Mouse (Mus musculus) cortical plate, adult 2 months (tissue): ENCODE results near the gene Myog. TPM values are rescaled to one million over a fixed set of nuclear protein-coding genes. Genes with fewer than 3 reads are reported as not detected.
A peak's percentile ranks its signal among the peaks of the same experiment; 100 is the strongest.

ENCODE experiments used
- H3K27ac ChIP-seq: fragments of 200-500 bp; 2 replicates; pipeline ENCODE4 v1.5.1; 2012; ENCODE audit warnings: low read length, control low read depth, inconsistent platforms; ENCODE audit not compliant: insufficient read depth
- H3K4me1 ChIP-seq: fragments of 200-500 bp; 2 replicates; pipeline ENCODE4 v1.6.1; 2011; ENCODE audit warnings: low read length; ENCODE audit not compliant: control insufficient read depth, insufficient read depth
- H3K4me3 ChIP-seq: fragments of 200-500 bp; 2 replicates; pipeline ENCODE4 v1.5.1; 2011; ENCODE audit warnings: mild to moderate bottlenecking, low read length, control low read depth; ENCODE audit not compliant: insufficient read depth
- CTCF ChIP-seq: fragments of 200-500 bp; IDR thresholded peaks from 2 replicates; pipeline ENCODE4 v1.5.1; 2011; ENCODE audit warnings: mild to moderate bottlenecking, control low read depth, low read length; ENCODE audit not compliant: insufficient read depth; ENCODE audit errors: extremely low read depth
- POLR2A ChIP-seq: fragments of 200-500 bp; IDR thresholded peaks from 2 replicates; pipeline ENCODE4 v1.6.1; 2011; ENCODE audit warnings: mild to moderate bottlenecking, low read length, control low read depth; ENCODE audit not compliant: insufficient read depth; ENCODE audit errors: extremely low read depth
- polyA plus RNA-seq: library from polyadenylated mRNA; depleted of rRNA; stranded (reverse); fragments of >200 nt; gene quantifications from 2 replicates; pipeline ENCODE4 v1.2.3, GENCODE M21; 2012

The Myog gene
- polyA plus RNA-seq, 1 experiment = 0.13 TPM

GRCm38 (mm10) chr1:134293738-134294604 is 4.2 kb downstream of the Myog start:
- Histone ChIP-seq H3K4me1 (no peaks in the 10 kb centered on the region), H3K4me3 (no peak overlapping the region), H3K27ac (no peak overlapping the region)
- TF ChIP-seq POLR2A = no peak
- no peak for TF ChIP-seq CTCF

- TF ChIP-seq CTCF (no peak), POLR2A (no peak)
- Histone ChIP-seq H3K27ac (no peak overlapping the region), H3K4me1 (no peaks in the 10 kb centered on the region)
These were observed 7.5 kb downstream of the Myog start for GRCm38 (mm10) chr1:134297265-134297664.

DNA sequence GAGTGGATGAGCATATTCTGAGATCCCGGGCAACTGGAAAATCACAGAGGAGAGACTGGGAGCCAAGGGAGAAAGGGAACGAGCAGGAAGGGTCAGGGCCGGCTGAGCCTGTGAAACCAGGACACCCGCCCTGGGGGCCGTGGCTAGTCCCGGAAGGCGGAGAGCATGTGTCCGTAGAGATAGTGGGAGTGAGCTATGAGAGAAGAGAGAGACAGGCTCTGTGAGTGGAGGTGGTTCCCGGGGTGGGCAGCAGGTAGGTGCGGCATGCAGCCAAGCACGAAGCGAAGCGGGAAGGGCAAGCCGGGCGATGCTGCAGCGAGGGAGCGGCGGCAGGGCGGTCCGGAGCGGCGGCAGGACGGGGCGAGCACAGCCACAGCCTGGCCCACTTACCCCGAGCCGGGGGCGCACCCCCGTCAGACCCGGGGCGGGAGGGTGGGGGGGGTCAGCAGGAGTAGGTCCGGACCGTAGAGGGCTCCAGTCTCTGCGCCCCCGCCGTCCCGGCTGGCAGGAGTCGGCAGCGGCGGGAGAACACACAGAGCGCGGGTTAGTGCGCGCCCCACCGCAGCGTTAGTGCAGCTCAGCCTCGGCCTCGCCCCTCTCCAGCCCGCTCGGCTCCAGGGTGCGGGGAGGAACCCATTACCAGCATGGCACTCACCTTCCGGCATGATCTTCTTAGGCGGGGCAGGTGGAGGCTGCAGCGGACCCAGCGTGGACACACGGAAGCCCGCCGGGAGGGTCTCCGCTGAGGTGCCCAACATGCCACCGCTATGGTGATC is 9.0 kb downstream of the Myog start:
- no peak overlapping the region for H3K27ac ChIP-seq
- H3K4me1 ChIP-seq = no peaks in the 10 kb centered on the region
- no peak overlapping the region for H3K4me3 ChIP-seq
- TF ChIP-seq CTCF (no peak), POLR2A (no peak)

More at GRCm38 (mm10) chr1:134297265-134297664, 7.5 kb downstream of the Myog start:
- H3K4me3 ChIP-seq = no peak overlapping the region

DNA sequence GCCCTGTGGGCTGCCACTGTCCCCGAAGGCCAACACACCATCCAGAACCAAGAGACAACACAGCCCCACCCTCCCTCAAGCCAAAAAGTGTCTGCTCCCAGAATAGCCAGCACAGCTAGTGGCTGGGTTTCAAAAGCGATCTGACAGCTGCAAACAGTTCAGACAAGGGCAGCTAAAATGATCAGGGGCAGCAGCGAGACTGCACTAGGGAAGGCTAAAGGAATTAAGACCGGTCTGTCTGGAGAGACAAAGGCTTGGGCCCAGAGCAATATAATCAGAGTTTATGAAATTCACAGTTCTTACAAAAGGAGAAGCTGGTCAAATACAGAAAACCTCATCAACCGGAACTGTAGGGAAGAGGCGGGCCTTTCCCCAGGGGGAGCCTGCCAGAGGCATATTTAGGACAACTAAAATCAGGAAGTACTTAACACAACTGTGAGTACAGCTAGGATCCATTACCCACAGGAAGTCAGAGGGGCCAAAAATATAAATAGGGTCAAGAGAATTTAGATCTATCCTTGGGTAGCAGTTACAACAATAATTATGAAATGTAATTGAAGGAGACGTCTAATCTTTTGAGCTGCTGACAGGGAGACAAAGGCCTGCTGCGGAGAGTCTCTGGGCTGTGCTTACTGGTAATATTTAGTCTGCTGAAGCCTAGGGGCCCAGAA is 12.9 kb downstream of the Myog start:
- H3K4me3 ChIP-seq = no peak overlapping the region
- peak overlapping the region; percentile 60; the same call in 1 of the 2 replicates for H3K27ac ChIP-seq
- TF ChIP-seq CTCF = no peak
- TF ChIP-seq POLR2A = no peak
- no peaks in the 10 kb centered on the region for H3K4me1 ChIP-seq

DNA sequence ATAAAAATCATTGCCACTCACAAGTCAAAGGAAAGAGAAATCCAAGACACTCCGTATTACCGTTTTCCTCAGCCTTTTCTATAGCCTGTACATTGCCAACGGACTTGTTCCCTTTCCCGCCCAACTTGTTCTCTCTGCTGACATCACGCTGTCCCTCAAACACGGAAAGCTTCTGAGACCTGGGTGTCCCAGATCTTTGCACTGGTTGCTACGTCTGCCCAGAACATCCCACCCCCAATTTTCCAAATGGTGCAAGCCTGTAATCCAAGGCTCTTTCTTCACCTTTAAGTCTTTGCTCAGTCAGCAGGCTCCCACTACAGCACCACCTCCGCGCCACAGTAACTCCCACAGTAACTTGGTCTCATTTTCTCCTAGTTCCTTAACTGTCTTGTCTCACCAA is 15.2 kb downstream of the Myog start:
- H3K4me1 ChIP-seq = no peaks in the 10 kb centered on the region
- no peak for TF ChIP-seq CTCF
- TF ChIP-seq POLR2A = no peak
- no peak overlapping the region for H3K4me3 ChIP-seq
- no peak overlapping the region for H3K27ac ChIP-seq

DNA sequence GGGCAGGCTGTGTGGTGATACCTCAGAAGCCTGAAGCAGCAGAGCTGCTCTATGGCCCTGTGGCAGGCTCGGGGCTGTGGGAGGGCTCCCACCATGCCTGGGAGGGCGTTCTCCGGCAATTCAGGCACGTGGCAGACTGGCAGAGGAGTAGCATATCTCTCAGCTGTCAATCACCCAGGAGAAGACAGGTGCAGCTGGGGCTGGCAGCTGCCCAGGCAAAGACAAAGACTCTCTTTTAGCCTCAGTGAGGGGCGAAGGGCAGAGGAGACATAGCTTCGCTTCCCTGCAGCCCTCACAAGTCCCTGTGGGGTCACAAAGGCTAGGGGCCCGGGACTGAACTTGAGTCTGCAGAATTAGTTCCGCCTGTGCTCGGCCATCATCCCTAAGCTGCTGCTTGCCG is 17.6 kb downstream of the Myog start:
- TF ChIP-seq CTCF = no peak
- no peak for TF ChIP-seq POLR2A
- H3K27ac ChIP-seq = no peak overlapping the region
- no peak overlapping the region for H3K4me3 ChIP-seq

DNA sequence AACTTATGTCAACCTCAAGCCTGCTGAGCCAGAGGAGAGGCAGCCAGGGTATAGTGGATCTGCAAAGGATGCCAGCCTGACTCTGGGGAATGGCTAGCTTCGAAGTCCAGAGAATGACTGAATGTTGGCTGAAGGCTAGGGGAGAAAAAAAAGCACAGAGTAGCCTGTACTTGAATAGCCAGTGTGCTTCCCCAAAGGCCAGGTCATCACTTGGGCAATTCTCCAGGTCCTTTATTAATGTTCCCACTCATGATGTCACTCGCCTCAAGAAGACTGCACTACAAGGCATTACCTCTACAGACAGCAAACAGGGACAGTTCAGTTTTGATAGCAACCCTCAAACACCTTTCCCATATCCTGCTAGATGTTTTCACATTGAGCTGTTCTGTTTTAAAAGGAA is 20.5 kb downstream of the Myog start:
- Histone ChIP-seq H3K4me3 (no peak overlapping the region), H3K27ac (no peak overlapping the region), H3K4me1 (no peaks in the 10 kb centered on the region)
- no peak for TF ChIP-seq CTCF
- no peak for TF ChIP-seq POLR2A

More for the DNA sequence above, 17.6 kb downstream of the Myog start:
- no peaks in the 10 kb centered on the region for H3K4me1 ChIP-seq

- Histone ChIP-seq H3K4me3 (no peak overlapping the region), H3K4me1 (no peaks in the 10 kb centered on the region), H3K27ac (no peak overlapping the region)
- TF ChIP-seq CTCF = no peak
These were observed 20.9 kb downstream of the Myog start for GRCm38 (mm10) chr1:134310729-134311128.

DNA sequence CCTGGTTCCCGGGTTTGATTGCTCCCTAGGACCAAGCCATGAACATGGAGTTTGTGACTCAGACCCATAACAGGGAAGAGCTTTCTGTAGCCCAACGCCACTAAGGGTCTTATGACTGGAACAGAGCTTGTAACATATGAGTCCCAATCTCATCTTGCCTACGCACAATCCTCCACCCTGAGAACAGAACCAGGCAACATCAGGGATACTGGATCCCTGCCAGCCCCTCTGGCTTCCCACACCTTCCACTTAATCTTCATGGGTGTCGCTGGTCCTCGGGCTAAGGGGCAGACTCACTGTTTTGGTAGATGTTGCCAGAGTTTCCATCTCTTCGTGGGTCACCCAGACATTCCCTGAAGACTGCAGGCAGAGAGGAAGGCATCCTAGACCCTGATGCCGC is 22.0 kb downstream of the Myog start:
- TF ChIP-seq CTCF (no peak), POLR2A (no peak)
- H3K27ac ChIP-seq = no peak overlapping the region
- H3K4me1 ChIP-seq = no peaks in the 10 kb centered on the region
- no peak overlapping the region for H3K4me3 ChIP-seq
